Mouse (Mus musculus) midbrain, embryonic 16.5 days (tissue): ENCODE measurements at regions not wholly inside any gene's neighbourhood (a gene's known extent, or its start where the extent isn't known, plus 50 kb on each side); places are given as distances from the start of the nearest gene placed in this dataset.

Experiments
- ATAC-seq: fragments of 200-750 bp; cut with Nextera tagmentation; 2 replicates; pipeline ENCODE4 v1.8.0; 2017; ENCODE audit warnings: moderate TSS enrichment
- H3K27ac ChIP-seq: fragments of 300-500 bp; sonication (generic); 2 replicates; pipeline ENCODE4 v1.5.1; 2014; ENCODE audit warnings: mild to moderate bottlenecking, low read length, mixed read lengths
- H3K27me3 ChIP-seq: fragments of 300-500 bp; sonication (generic); 2 replicates; pipeline ENCODE4 v1.6.1; 2014; ENCODE audit warnings: low read depth, low read length, mixed read lengths; ENCODE audit not compliant: control insufficient read depth, insufficient read depth
- H3K36me3 ChIP-seq: fragments of 300-500 bp; sonication (generic); 2 replicates; pipeline ENCODE4 v1.6.1; 2014; ENCODE audit warnings: mild to moderate bottlenecking, low read length, moderate library complexity, mixed read lengths; ENCODE audit not compliant: control insufficient read depth, insufficient read depth
- H3K4me1 ChIP-seq: fragments of 300-500 bp; sonication (generic); 2 replicates; pipeline ENCODE4 v1.6.1; 2014; ENCODE audit warnings: mild to moderate bottlenecking, low read length, mixed read lengths; ENCODE audit not compliant: control insufficient read depth, insufficient read depth
- H3K4me2 ChIP-seq: fragments of 300-500 bp; sonication (generic); 2 replicates; pipeline ENCODE4 v1.6.1; 2014; ENCODE audit warnings: mild to moderate bottlenecking, low read length, mixed read lengths
- H3K4me3 ChIP-seq: fragments of 300-500 bp; sonication (generic); 2 replicates; pipeline ENCODE4 v1.5.1; 2014; ENCODE audit warnings: low read depth, mild to moderate bottlenecking, low read length, moderate library complexity, mixed read lengths
- H3K9ac ChIP-seq: fragments of 300-500 bp; sonication (generic); 2 replicates; pipeline ENCODE4 v1.6.1; 2014; ENCODE audit warnings: low read depth, low read length, mixed read lengths
- H3K9me3 ChIP-seq: fragments of 300-500 bp; sonication (generic); replicated peaks from 2 replicates; pipeline ENCODE4 v1.6.1; 2014; ENCODE audit warnings: mild to moderate bottlenecking, low read length, mixed read lengths; ENCODE audit not compliant: control insufficient read depth, poor library complexity, severe bottlenecking
- WGBS: fragments of 180-500 bp; shearing (Covaris S2); extraction: QIAGEN DNeasy Blood & Tissue Kit; methylation state at CpG from one replicate; pipeline ENCODE4 v1.1.7; 2014; 5-methylcytosine and 5-hydroxymethylcytosine counted together

- Histone ChIP-seq H3K27me3 (no peaks in the 10 kb centered on the region), H3K36me3 (no peaks in the 10 kb centered on the region), H3K9ac (no peak overlapping the region), H3K4me1 (no peaks in the 10 kb centered on the region), H3K4me2 (no peak overlapping the region), H3K4me3 (no peak overlapping the region), H3K27ac (no peak overlapping the region), H3K9me3 (no peaks in the 10 kb centered on the region)
- no peak for ATAC-seq
Measured at GRCm38 (mm10) chr10:114083441-114083840, 718.7 kb downstream of the Trhde start.

GRCm38 (mm10) chr10:114041991-114042390, 760.1 kb downstream of the Trhde start:
- Histone ChIP-seq H3K27me3 (no peaks in the 10 kb centered on the region), H3K4me3 (no peak overlapping the region), H3K4me2 (no peak overlapping the region), H3K36me3 (no peaks in the 10 kb centered on the region), H3K9ac (no peak overlapping the region), H3K9me3 (no peaks in the 10 kb centered on the region), H3K27ac (no peak overlapping the region), H3K4me1 (no peaks in the 10 kb centered on the region)
- ATAC-seq = no peak

GRCm38 (mm10) chr10:114013427-114013826, 788.7 kb downstream of the Trhde start:
- Histone ChIP-seq H3K4me1 (no peaks in the 10 kb centered on the region), H3K9ac (no peak overlapping the region), H3K9me3 (no peaks in the 10 kb centered on the region), H3K4me2 (no peak overlapping the region), H3K36me3 (no peaks in the 10 kb centered on the region), H3K27ac (no peak overlapping the region), H3K4me3 (no peak overlapping the region), H3K27me3 (no peaks in the 10 kb centered on the region)
- peak; percentile 45 for ATAC-seq

GRCm38 (mm10) chr10:113985376-113985775, 816.7 kb downstream of the Trhde start:
- no peak for ATAC-seq
- Histone ChIP-seq H3K4me1 (no peaks in the 10 kb centered on the region), H3K4me3 (no peak overlapping the region), H3K36me3 (no peaks in the 10 kb centered on the region), H3K27me3 (no peaks in the 10 kb centered on the region), H3K27ac (no peak overlapping the region), H3K9ac (no peak overlapping the region), H3K9me3 (no peaks in the 10 kb centered on the region), H3K4me2 (no peak overlapping the region)

- Histone ChIP-seq H3K27ac (no peak overlapping the region), H3K4me3 (no peak overlapping the region), H3K9ac (no peak overlapping the region), H3K9me3 (no peaks in the 10 kb centered on the region), H3K27me3 (no peaks in the 10 kb centered on the region), H3K36me3 (no peaks in the 10 kb centered on the region), H3K4me2 (no peak overlapping the region), H3K4me1 (0 out of 2 replicates have a peak, but pooled peaks cover 2% of the 10 kb centered on the region)
- WGBS = 44% methylated on average over 6 of the region's 6 CpGs
- ATAC-seq = no peak
Measured at GRCm38 (mm10) chr10:113972826-113973225, 829.3 kb downstream of the Trhde start.

GRCm38 (mm10) chr10:113946801-113947200, 855.3 kb downstream of the Trhde start:
- no peaks in the 10 kb centered on the region for H3K27me3 ChIP-seq
- WGBS = 60% methylated on average over 3 of the region's 3 CpGs
- H3K27ac ChIP-seq = no peak overlapping the region
- no peaks in the 10 kb centered on the region for H3K4me1 ChIP-seq
- no peak overlapping the region for H3K4me3 ChIP-seq
- no peaks in the 10 kb centered on the region for H3K36me3 ChIP-seq
- no peak for ATAC-seq
- H3K4me2 ChIP-seq = no peak overlapping the region
- H3K9ac ChIP-seq = no peak overlapping the region
- H3K9me3 ChIP-seq = no peaks in the 10 kb centered on the region

GRCm38 (mm10) chr10:113939524-113939923, 862.6 kb downstream of the Trhde start:
- Histone ChIP-seq H3K4me1 (no peaks in the 10 kb centered on the region), H3K27ac (no peak overlapping the region), H3K4me2 (no peak overlapping the region), H3K4me3 (no peak overlapping the region), H3K9ac (no peak overlapping the region), H3K36me3 (no peaks in the 10 kb centered on the region), H3K9me3 (no peaks in the 10 kb centered on the region), H3K27me3 (no peaks in the 10 kb centered on the region)
- 49% methylated on average over 6 of the region's 6 CpGs for WGBS
- ATAC-seq = no peak

- ATAC-seq = no peak
- H3K27ac ChIP-seq = no peak overlapping the region
- 73% methylated on average over 6 of the region's 6 CpGs for WGBS
Measured at GRCm38 (mm10) chr10:113930201-113930790, 871.8 kb downstream of the Trhde start.

GRCm38 (mm10) chr10:113916705-113917104, 885.4 kb downstream of the Trhde start:
- no peak for ATAC-seq
- no peaks in the 10 kb centered on the region for H3K9me3 ChIP-seq
- no peak overlapping the region for H3K27ac ChIP-seq
- no peak overlapping the region for H3K4me3 ChIP-seq
- no peaks in the 10 kb centered on the region for H3K4me1 ChIP-seq
- no peak overlapping the region for H3K4me2 ChIP-seq
- no peaks in the 10 kb centered on the region for H3K36me3 ChIP-seq
- H3K27me3 ChIP-seq = no peaks in the 10 kb centered on the region
- WGBS = 79% methylated on average over 3 of the region's 3 CpGs
- no peak overlapping the region for H3K9ac ChIP-seq

More at GRCm38 (mm10) chr10:113930201-113930790, 871.8 kb downstream of the Trhde start:
- Histone ChIP-seq H3K4me1 (no peaks in the 10 kb centered on the region), H3K9ac (no peak overlapping the region), H3K27me3 (no peaks in the 10 kb centered on the region), H3K9me3 (no peaks in the 10 kb centered on the region), H3K4me3 (no peak overlapping the region), H3K4me2 (no peak overlapping the region), H3K36me3 (no peaks in the 10 kb centered on the region)
